Mouse (Mus musculus) erythroblast, adult 5-6 weeks (primary cell): Measurements from ENCODE around the gene Prkar2a. TPM values are rescaled to one million over a fixed set of nuclear protein-coding genes. Genes with fewer than 3 reads are reported as not detected.
"Not testable (repeated sequence)": the region's sequence is repeated elsewhere in the genome, so short reads cannot be mapped to it uniquely, and the experiment has no call there.

Experiments
- ATAC-seq: replicated peaks from 2 replicates; pipeline ENCODE4 v1.8.0; 2016; ENCODE audit warnings: moderate number of reproducible peaks, mild to moderate bottlenecking, moderate TSS enrichment, inconsistent platforms; ENCODE audit not compliant: poor library complexity, low FRiP score, severe bottlenecking
- total RNA-seq, 2 experiments: library from RNA; stranded (forward) in 1 of 2; stranded (reverse) in 1 of 2; fragments of 150-400 nt in 1 of 2; fragments of 200-764, 138-1000 nt in 1 of 2; gene quantifications; 2 replicates each; pipeline versions ENCODE4 v1.2.3 to v1.2.4; 2015 to 2017; ENCODE audit warnings: low replicate concordance in 2 of 2

Gene Prkar2a
- total RNA-seq (2015; ENCODE audit: low replicate concordance) (2.9 and 5.9 TPM in 2 replicates), total RNA-seq (2017; ENCODE audit: low replicate concordance) (1.4 and 3.1 TPM in 2 replicates)

GRCm38 (mm10) chr9:108689106-108689505 lies at the start of gene Prkar2a:
Prkar2a (plus strand) TSS chr9:108689314.
- ATAC-seq: no peak

GRCm38 (mm10) chr9:108639825-108640224 lies 49.3 kb upstream of the Prkar2a start:
- ATAC-seq: no peak

GRCm38 (mm10) chr9:108648166-108648565 lies 40.9 kb upstream of the Prkar2a start:
- ATAC-seq: peak; percentile 63

- peak; percentile 96 for ATAC-seq
Measured at GRCm38 (mm10) chr9:108648611-108649560, 40.2 kb upstream of the Prkar2a start, which contains the start of gene Arih2. Arih2 (minus strand) TSS chr9:108649386.

- peak; percentile 41; the same call in 1 of the 2 replicates for ATAC-seq
Measured at GRCm38 (mm10) chr9:108649561-108650440, 39.3 kb upstream of the Prkar2a start.

- ATAC-seq: peak; percentile 87
Measured at GRCm38 (mm10) chr9:108654566-108655464, 34.3 kb upstream of the Prkar2a start.

GRCm38 (mm10) chr9:108655865-108656264 lies 33.2 kb upstream of the Prkar2a start:
- ATAC-seq: not testable (repeated sequence)

- peak; percentile 99 for ATAC-seq
Measured at GRCm38 (mm10) chr9:108661677-108662612, 27.2 kb upstream of the Prkar2a start, which contains the start of gene Slc25a20. Slc25a20 (plus strand) TSS chr9:108662088.

GRCm38 (mm10) chr9:108662660-108663059 lies 26.5 kb upstream of the Prkar2a start:
- no peak for ATAC-seq

- ATAC-seq: no peak
Measured at GRCm38 (mm10) chr9:108669875-108670274, 19.2 kb upstream of the Prkar2a start.

- ATAC-seq: peak; percentile 68
Measured at GRCm38 (mm10) chr9:108673151-108673550, 16.0 kb upstream of the Prkar2a start.

- ATAC-seq: no peak
Measured at GRCm38 (mm10) chr9:108680026-108680425, 9.1 kb upstream of the Prkar2a start.

- no peak for ATAC-seq
Measured at GRCm38 (mm10) chr9:108686475-108686887, 2.6 kb upstream of the Prkar2a start.

- ATAC-seq: no peak
Measured at GRCm38 (mm10) chr9:108687181-108687580, 1.9 kb upstream of the Prkar2a start.

GRCm38 (mm10) chr9:108687686-108688085 lies 1.4 kb upstream of the Prkar2a start:
- ATAC-seq: no peak

GRCm38 (mm10) chr9:108688451-108688850 lies 663 bp upstream of the Prkar2a start:
- ATAC-seq: no peak

GRCm38 (mm10) chr9:108689993-108690392 lies 879 bp downstream of the Prkar2a start:
- ATAC-seq: no peak

GRCm38 (mm10) chr9:108690914-108691313 lies 1.8 kb downstream of the Prkar2a start:
- no peak for ATAC-seq
